Mouse (Mus musculus): ENCODE measurements at regions not wholly inside any gene's neighbourhood (a gene's known extent, or its start where the extent isn't known, plus 50 kb on each side); places are given as distances from the start of the nearest gene placed in this dataset.
A peak's percentile ranks its signal among the peaks of the same experiment; 100 is the strongest.

- no peak for DNase-seq
These were observed 118.8 kb upstream of the H2al1a start for GRCm38 (mm10) chrX:11180194-11180816.

DNA sequence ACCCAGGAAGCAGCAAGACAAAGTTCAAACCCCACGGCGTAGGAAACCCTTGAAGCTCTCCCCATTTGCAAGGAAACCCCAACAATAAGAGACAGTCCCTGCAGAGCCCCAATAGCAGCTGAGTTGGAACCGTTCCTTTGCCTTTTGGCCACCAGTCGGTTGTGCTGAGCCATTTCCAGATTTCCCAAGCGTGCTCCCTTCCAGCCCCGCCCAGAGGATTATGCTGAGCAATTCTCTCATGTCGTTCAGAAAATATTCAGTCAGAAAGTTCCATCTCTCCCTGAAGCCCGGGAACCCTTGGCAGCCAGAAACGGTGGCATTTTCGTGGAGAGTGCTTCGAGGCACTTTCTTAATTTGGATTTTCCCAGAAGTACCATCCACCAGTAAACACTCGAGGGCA lies 117.2 kb upstream of the H2al1a start:
- no peak for DNase-seq

GRCm38 (mm10) chrX:11190851-11191250 lies 108.2 kb upstream of the H2al1a start:
- no peak for DNase-seq

- DNase-seq, result no peak
These were observed 94.9 kb upstream of the H2al1a start for GRCm38 (mm10) chrX:11204135-11204534.

GRCm38 (mm10) chrX:11209895-11210294 lies 89.2 kb upstream of the H2al1a start:
- DNase-seq, result no peak

GRCm38 (mm10) chrX:11212811-11213210 lies 86.2 kb upstream of the H2al1a start:
- no peak for DNase-seq

GRCm38 (mm10) chrX:11213492-11213891 lies 85.6 kb upstream of the H2al1a start:
- peak; percentile 38 for DNase-seq

DNA sequence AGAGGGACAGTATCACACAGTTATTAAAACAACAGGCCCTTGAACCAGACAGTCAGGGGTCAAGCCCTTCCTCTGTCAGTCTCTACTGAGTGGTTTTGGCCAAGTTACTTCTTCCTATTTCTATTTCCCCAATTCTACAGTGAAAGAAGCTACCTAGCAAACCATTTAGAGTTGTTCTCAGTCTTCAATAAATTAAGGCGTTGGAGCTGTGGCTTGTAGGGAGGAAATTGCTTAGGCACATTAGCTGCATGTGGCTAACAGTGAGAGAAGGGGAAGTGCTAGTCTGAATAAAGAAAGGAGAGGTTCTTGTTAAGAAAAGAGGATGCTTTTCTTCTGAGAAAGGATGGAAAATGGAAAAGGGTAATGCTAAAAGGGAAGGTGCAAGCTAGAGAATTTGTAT lies 60.0 kb upstream of the H2al1a start:
- no peak for DNase-seq

- no peak for DNase-seq
These were observed 53.5 kb upstream of the H2al1a start for GRCm38 (mm10) chrX:11245576-11245975.
